Mouse (Mus musculus) olfactory bulb, adult 2 months (tissue): ENCODE results near the gene Platr25.
"Not testable (repeated sequence)": the region's sequence is repeated elsewhere in the genome, so short reads cannot be mapped to it uniquely, and the experiment has no call there.

Source experiments
- CTCF ChIP-seq: fragments of 200-500 bp; IDR thresholded peaks from 2 replicates; pipeline ENCODE4 v1.5.1; 2012; ENCODE audit warnings: low read depth, mild to moderate bottlenecking, low read length, moderate library complexity; ENCODE audit not compliant: insufficient read depth
- POLR2A ChIP-seq: fragments of 200-500 bp; IDR thresholded peaks from 2 replicates; pipeline ENCODE4 v1.6.1; 2012; ENCODE audit warnings: mild to moderate bottlenecking, low read depth, low read length, moderate library complexity; ENCODE audit not compliant: insufficient read depth

GRCm38 (mm10) chr13:62786135-62786493 is 25.6 kb upstream of the Platr25 start:
- not testable (repeated sequence) for TF ChIP-seq POLR2A, CTCF
